Mouse (Mus musculus): ENCODE measurements at regions not wholly inside any gene's neighbourhood (a gene's known extent, or its start where the extent isn't known, plus 50 kb on each side); places are given as distances from the start of the nearest gene placed in this dataset.

- TF ChIP-seq CTCF (IDR thresholded peaks at IDR 0.05) (no peak), EP300 (IDR thresholded peaks at IDR 0.05) (no peak)
Measured at GRCm38 (mm10) chr17:74921413-74921812, 84.0 kb upstream of the Ltbp1 start.

Data from lung, postnatal 0 days (tissue).